Mouse (Mus musculus) heart, postnatal 14 days (tissue): ENCODE data around the gene Hs6st3. TPM values are rescaled to one million over a fixed set of nuclear protein-coding genes. Genes with fewer than 3 reads are reported as not detected.
"Not testable (repeated sequence)": the region's sequence is repeated elsewhere in the genome, so short reads cannot be mapped to it uniquely, and the experiment has no call there.

Source experiments
- DNase-seq, 2 experiments: peaks; one replicate each; pipeline ENCODE4 v3.0.0; 2021 to 2022
- intact Hi-C: fragments of 180-260 bp; cut with DNase I; formaldehyde crosslinking; loops from one replicate; pipeline ENCODE4 v1.15.1; 2025
- total RNA-seq, 2 experiments: library from RNA; stranded (reverse); gene quantifications; 2 replicates each; pipeline ENCODE4 v1.2.3; 2021

The Hs6st3 gene
- total RNA-seq, 2 experiments from 2014 or later: not detected

GRCm38 (mm10) chr14:119247131-119247530 is 109.0 kb downstream of the Hs6st3 start:
- intact Hi-C loops: no loop called here
- DNase-seq: no peak

GRCm38 (mm10) chr14:119248001-119248607 is 110.0 kb downstream of the Hs6st3 start:
- intact Hi-C loops: no loop called here
- no peak for DNase-seq

GRCm38 (mm10) chr14:119250353-119250752 is 112.2 kb downstream of the Hs6st3 start:
- DNase-seq: no peak

GRCm38 (mm10) chr14:119255396-119255795 is 117.3 kb downstream of the Hs6st3 start:
- intact Hi-C loops: no loop called here
- DNase-seq: no peak

More at GRCm38 (mm10) chr14:119250353-119250752, 112.2 kb downstream of the Hs6st3 start:
- intact Hi-C loops: no loop called here

- intact Hi-C loops: no loop called here
- DNase-seq: no peak
Measured at GRCm38 (mm10) chr14:119257072-119257471, 118.9 kb downstream of the Hs6st3 start.

- intact Hi-C loops: no loop called here
Measured at GRCm38 (mm10) chr14:119260176-119260962, 122.2 kb downstream of the Hs6st3 start.

GRCm38 (mm10) chr14:119266334-119266733 is 128.2 kb downstream of the Hs6st3 start:
- intact Hi-C loops: no loop called here
- DNase-seq: no peak

More at GRCm38 (mm10) chr14:119260176-119260962, 122.2 kb downstream of the Hs6st3 start:
- no peak for DNase-seq

GRCm38 (mm10) chr14:119273088-119273487 is 134.9 kb downstream of the Hs6st3 start:
- no peak for DNase-seq
- intact Hi-C loops: no loop called here

GRCm38 (mm10) chr14:119278156-119278555 is 140.0 kb downstream of the Hs6st3 start:
- intact Hi-C loops, DNase-seq: not testable (repeated sequence)

- intact Hi-C loops: no loop called here
- no peak for DNase-seq
Measured at GRCm38 (mm10) chr14:119283951-119284350, 145.8 kb downstream of the Hs6st3 start.

- DNase-seq: no peak
- intact Hi-C loops: no loop called here
Measured at GRCm38 (mm10) chr14:119289668-119290067, 151.5 kb downstream of the Hs6st3 start.

- peak in 1 of 2 experiments; percentile 5 for DNase-seq
- intact Hi-C loops: no loop called here
Measured at GRCm38 (mm10) chr14:119294071-119294470, 155.9 kb downstream of the Hs6st3 start.

- intact Hi-C loops: no loop called here
Measured at GRCm38 (mm10) chr14:119306461-119306860, 168.3 kb downstream of the Hs6st3 start.

GRCm38 (mm10) chr14:119318379-119318778 is 180.2 kb downstream of the Hs6st3 start:
- no peak for DNase-seq
- intact Hi-C loops: no loop called here

More at GRCm38 (mm10) chr14:119306461-119306860, 168.3 kb downstream of the Hs6st3 start:
- no peak for DNase-seq

- intact Hi-C loops: no loop called here
- no peak for DNase-seq
Measured at GRCm38 (mm10) chr14:119347236-119347635, 209.1 kb downstream of the Hs6st3 start.

GRCm38 (mm10) chr14:119361414-119361813 is 223.3 kb downstream of the Hs6st3 start:
- DNase-seq: no peak
- intact Hi-C loops: no loop called here

- no peak for DNase-seq
- intact Hi-C loops: no loop called here
Measured at GRCm38 (mm10) chr14:119367866-119368425, 229.8 kb downstream of the Hs6st3 start.

GRCm38 (mm10) chr14:119369274-119369673 is 231.1 kb downstream of the Hs6st3 start:
- intact Hi-C loops: no loop called here
- DNase-seq: no peak

- intact Hi-C loops: no loop called here
- DNase-seq: no peak
Measured at GRCm38 (mm10) chr14:119370013-119370412, 231.9 kb downstream of the Hs6st3 start.

GRCm38 (mm10) chr14:119379303-119379702 is 241.2 kb downstream of the Hs6st3 start:
- intact Hi-C loops: no loop called here

GRCm38 (mm10) chr14:119401618-119402017 is 263.5 kb downstream of the Hs6st3 start:
- intact Hi-C loops: no loop called here
- DNase-seq: no peak

More at GRCm38 (mm10) chr14:119379303-119379702, 241.2 kb downstream of the Hs6st3 start:
- no peak for DNase-seq
